Mouse (Mus musculus) layer of hippocampus, adult 9-10 months (tissue): ENCODE measurements around the gene Smox.
"Not testable (repeated sequence)": the region's sequence is repeated elsewhere in the genome, so short reads cannot be mapped to it uniquely, and the experiment has no call there.

ENCODE experiments used
- DNase-seq: peaks from one replicate; pipeline ENCODE4 v3.0.0; 2022; ENCODE audit warnings: low spot score

Smox gene

DNA sequence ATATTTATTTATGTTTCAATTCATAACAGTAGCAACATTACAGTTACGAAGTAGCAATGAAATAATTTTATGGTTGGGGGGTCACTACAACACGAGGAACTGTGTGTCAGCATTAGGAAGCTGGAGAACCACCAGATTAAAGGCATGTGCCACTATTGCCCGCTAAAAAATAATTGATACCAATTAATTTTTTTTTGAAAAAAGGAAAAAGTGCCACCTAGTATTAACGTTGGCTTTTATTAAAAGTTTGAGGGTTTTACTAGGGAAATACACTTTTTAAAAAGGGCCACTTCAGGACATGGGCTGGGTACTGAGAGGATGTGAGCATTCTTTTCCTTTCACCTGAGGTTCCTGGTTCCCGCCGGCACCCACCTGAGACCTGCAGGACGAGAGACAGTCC lies at the start of gene Smox:
Gene Smox (plus strand): TSS at position 301 of the 400 bp plus-strand sequence.
- DNase-seq = no peak

DNA sequence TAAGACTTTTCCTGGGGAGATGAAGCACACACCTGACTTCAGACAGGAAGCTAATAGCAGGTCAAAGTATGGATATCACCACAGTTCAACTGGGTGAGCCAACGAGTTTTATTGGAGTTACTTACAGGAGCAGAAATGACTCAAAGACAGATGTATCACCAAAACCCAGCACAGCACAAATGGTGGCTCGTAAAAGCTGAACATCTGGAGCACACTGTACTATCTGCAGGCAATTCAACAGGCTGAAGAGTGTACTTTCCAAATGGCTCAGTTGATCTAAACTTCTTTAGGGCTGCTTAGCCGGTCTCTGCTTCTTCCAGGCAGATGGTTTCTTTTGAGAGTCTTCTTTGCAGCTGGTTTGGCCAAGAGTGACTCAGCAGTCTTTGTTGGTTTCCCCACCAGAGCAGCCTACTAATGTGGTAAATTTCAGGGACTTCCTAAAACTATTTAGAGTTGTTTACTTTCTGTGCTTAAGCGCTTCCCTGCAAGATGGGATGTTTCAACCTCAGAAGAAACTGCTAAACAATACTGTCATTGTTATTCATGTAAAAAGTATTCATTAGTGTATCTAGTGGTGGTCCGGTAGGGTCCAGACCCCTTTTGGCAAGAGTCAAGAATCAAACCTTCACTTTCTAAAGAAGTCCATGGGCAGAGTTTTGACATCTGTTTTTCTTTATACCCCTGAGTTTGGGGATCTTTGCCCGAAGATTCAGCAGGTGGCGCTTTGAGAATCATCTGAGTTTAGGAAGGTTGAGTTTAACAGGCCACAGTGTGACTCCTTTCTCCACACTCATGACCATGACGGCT lies 48.0 kb upstream of the Smox start:
- DNase-seq = no peak

DNA sequence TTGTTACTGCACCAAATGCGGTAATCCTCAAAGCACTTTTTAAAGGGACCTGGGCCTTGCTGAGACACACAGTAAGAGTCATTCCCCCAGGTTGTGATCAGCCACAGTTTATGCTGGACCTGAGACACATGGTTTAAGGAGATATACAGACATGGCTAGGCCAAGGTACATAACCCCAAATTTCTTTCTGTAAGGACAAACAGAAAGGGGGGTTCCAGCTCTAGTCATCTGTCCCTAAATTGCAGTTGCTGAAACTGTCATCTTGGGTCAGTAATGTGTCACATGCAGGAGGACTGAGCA lies 47.5 kb upstream of the Smox start:
- no peak for DNase-seq

DNA sequence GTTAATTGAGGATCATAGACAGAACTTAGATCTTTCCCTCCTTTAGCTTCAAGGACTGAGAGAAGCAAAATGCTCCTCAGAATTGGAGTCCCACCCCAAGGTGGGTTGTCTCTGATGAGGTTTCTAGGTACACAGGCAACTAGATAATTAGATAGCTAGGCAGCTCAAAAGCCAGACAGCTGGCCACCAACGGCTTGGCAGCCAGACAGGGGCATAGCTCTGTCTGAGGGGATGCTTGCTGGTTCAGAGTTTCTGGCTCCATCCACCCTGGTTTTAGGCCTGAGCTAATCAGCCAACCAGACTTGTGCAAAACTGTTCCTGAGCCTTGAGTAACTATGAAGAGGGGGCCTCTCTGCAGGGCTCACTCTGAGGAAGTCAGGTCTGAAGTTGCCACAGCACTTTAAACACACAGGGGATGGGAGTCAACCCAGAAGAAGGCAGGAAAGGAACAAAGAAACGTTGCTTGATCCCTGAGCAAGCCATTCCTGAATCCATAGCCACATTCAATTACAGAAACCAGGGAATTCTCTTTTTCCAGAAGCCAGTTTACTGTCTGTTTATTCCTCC lies 44.8 kb upstream of the Smox start:
- DNase-seq = no peak

GRCm38 (mm10) chr2:131447566-131448330 lies 43.5 kb upstream of the Smox start:
- DNase-seq = no peak

DNA sequence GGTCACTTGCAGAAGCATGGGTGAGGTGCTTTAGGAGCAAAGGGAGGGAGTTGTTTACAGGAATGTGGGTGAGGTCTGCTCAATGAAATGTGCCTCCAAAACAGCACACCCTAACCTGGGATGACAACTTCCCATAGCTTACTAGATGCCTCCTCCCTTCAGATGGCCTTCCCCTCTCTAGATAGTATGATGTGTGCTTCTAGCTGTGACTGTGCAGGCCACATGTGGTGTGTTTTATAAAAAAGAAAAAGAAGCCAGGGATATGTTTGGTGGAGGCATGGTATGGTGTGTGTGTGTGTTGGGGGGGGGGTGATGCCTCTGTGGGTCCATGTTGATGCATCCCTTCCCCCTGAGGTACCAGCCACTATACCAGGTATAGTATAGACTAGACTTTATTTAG lies 42.9 kb upstream of the Smox start:
- DNase-seq = no peak

- no peak for DNase-seq
These were observed 41.6 kb upstream of the Smox start for GRCm38 (mm10) chr2:131449720-131450119.

- no peak for DNase-seq
These were observed 40.8 kb upstream of the Smox start for GRCm38 (mm10) chr2:131450491-131450890.

DNA sequence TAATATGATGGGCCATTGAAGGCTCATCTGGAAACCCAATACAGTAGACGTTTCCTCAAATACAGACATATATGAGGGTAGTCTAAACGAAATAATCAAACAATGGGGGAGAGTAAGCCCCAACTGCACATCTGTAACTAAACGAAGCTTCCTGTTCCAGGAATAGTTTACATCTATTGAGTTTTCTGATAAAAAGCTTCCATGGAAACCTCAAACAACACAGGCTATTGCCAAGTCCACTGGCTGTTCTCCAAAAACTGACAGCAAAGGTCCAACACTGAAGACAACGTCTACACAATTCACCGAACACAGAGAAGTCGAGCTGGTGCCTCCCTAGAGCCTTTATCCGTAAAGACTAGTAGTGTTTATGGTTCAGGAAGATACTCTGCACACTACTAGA lies 33.6 kb upstream of the Smox start:
- no peak for DNase-seq

DNA sequence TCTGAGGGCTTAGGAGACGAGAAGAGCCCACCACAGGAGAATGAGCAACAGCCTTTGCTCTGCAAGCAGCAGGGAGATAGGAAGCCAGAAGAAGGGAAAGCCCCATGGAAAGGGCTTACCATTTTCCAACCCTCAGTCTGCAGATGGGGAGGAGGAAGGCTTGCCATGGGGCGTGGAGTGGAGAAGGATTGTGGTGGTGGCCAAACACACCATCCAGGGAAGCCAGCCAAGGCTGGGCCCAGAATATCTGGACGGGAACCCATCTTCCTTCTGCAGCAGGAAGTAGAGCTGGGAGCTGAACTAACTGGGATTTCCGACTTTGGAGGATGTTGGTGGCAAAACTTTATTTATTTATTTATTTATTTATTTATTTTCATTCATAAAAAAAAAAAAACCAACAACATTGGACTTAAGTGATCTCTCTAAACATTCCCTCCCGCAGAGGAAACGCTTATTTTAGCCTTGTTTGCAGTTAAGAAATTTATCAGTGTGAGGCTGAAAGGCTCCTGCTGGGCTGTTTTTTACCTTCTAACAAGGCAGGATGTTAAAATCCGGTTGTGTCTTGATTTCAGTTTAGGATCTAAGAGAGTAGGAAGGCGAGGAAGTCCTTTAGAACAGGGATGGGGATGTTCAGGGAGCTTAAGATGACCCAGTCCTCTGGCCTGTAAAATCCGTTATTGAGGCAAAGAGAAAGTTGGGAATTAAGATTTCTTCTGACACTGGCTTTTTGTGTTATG lies 30.2 kb upstream of the Smox start:
- DNase-seq = no peak

DNA sequence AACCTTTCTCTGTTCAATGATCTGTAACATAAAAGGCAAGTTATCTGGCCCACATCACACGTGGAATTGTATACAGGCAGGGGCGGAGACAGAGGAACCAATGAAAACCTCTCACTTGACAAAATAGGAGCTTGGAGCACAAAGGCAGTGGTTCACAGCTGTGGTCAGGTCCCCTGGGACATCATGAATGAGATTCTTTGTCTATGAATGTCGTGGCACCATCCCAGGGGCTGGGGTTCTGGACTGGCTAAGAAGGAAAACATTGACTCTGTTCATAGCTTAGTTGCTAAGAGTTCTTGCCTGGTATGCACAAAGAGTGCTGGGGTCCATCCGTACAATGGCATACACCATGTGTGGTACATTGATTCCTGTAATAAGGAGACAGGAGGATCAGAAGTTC lies 28.3 kb upstream of the Smox start:
- no peak for DNase-seq

DNA sequence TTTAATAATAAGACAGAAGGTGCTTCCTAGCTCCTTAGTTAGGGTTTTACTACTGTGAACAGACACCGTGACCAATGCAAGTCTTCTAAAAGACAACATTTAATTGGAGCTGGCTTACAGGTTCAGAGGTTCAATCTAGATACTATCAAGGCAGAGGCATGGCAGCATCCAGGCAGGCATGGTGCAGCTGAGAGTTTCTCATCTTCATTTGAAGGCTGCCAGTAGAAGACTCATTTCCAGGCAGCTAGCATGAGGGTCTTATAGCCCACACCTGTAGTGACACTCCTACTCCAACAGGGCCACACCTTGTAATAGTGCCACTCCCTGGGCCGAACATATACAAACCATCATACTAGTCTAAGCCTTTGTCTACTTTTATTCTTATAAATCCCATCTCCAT lies 27.1 kb upstream of the Smox start:
- DNase-seq = no peak

DNA sequence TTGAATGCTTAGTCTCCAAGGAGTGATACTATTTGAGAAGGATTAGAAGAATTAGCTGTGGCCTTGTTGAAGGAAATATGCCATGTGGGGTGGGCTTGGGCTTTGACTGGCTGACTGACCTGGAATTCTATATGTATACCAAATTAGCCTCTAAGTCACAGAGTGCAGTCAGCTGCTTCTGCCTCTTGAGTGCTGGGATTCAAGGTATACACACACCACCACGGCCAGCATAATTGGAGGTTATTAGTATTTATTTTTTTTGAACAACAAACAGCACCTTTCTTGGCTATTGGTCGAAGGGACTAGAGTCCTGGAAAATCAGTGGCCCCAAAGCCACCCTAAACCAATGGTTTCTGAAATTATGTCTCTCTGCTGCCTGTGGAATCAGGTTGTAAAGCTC lies 24.6 kb upstream of the Smox start:
- no peak for DNase-seq

DNA sequence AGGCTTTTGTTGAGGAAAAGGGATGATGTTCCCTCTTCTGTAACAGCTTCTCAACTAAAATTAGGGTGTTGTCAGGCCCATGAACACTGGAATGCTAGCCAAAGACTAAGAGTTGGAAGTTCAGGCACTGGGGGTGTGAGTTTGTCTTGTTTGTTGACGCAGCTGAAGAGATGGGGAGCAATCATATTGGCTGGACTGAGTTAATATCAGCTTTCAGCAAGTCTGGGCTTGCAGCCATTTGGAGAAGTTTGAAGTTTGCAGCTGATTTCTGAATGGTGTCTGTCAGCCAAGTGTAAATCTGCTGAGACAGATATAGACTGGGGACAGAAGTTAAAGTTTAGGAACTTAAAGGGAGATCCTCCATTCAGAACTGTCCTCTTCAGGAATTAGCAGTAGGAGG lies 21.4 kb upstream of the Smox start:
- DNase-seq = no peak

- no peak for DNase-seq
These were observed 17.5 kb upstream of the Smox start for GRCm38 (mm10) chr2:131473749-131474148.

GRCm38 (mm10) chr2:131477105-131477504 lies 14.2 kb upstream of the Smox start:
- DNase-seq = not testable (repeated sequence)

GRCm38 (mm10) chr2:131477917-131478316 lies 13.4 kb upstream of the Smox start:
- no peak for DNase-seq

DNA sequence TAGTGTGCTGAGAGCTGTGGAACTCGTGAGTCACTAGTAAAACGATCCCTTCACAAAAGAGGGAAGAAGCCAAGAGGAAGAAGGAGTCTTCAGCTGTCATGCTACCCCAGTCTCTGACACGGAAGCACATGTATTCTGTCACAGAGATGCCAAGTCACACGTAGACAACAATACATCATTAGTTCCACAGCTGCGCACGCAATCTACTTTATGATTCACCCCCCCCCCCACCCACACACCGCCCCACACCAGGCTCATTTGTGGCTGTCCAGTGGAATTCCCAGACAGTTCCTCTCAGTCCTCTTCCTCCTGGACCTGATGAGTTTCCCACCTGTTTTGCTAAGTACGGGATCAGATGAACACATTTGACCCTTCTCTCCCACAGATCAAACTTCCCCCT lies 12.9 kb upstream of the Smox start:
- no peak for DNase-seq

- no peak for DNase-seq
These were observed 12.4 kb upstream of the Smox start for GRCm38 (mm10) chr2:131478916-131479315.

GRCm38 (mm10) chr2:131481733-131482132 lies 9.6 kb upstream of the Smox start:
- DNase-seq = no peak

- DNase-seq = no peak
These were observed 8.8 kb upstream of the Smox start for GRCm38 (mm10) chr2:131482478-131482877.

GRCm38 (mm10) chr2:131483562-131483961 lies 7.7 kb upstream of the Smox start:
- DNase-seq = no peak

DNA sequence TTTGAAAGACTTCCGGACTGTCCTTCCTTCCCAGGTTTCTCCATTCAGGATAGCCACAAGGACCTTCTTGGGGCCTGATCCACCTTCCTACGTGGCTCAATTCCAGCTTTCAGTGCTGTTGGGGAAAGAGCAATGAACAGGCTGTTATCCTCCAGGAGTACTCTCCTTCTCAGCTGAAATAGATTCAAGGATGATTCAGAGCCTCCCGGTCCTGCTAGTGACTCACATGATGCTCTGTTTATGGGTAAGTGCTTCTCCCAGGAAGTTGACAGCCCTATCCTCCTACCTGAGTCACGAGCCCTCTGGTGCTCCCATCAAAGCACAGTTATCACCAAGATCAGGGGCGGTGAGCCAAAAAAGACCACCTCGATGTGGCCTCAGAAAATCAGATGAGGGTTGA lies 7.1 kb upstream of the Smox start:
- no peak for DNase-seq
